Mouse (Mus musculus) cerebellum, postnatal 10 days (tissue): ENCODE measurements at regions not wholly inside any gene's neighbourhood (a gene's known extent, or its start where the extent isn't known, plus 50 kb on each side); places are given as distances from the start of the nearest gene placed in this dataset.

ENCODE experiments used
- DNase-seq, 2 experiments: peaks; one replicate each; pipeline ENCODE4 v3.0.0; 2021; ENCODE audit warnings: mixed read lengths in 2 of 2

GRCm38 (mm10) chr1:55890511-55891151, 484.9 kb downstream of the Plcl1 start:
- peak; percentile 77 to 82 for DNase-seq

GRCm38 (mm10) chr1:55891894-55892293, 486.2 kb downstream of the Plcl1 start:
- no peak for DNase-seq

- DNase-seq, result no peak
Observed at GRCm38 (mm10) chr1:55897572-55897971, 491.9 kb downstream of the Plcl1 start.

- DNase-seq, result peak; percentile 64 to 82
Observed at GRCm38 (mm10) chr1:55898031-55898430, 492.3 kb downstream of the Plcl1 start.

GRCm38 (mm10) chr1:55900033-55900432, 494.3 kb downstream of the Plcl1 start:
- no peak for DNase-seq

GRCm38 (mm10) chr1:55903177-55903576, 497.5 kb downstream of the Plcl1 start:
- no peak for DNase-seq

- no peak for DNase-seq
Observed at GRCm38 (mm10) chr1:55904571-55904970, 498.9 kb downstream of the Plcl1 start.

GRCm38 (mm10) chr1:55905232-55905631, 499.5 kb downstream of the Plcl1 start:
- no peak for DNase-seq

- no peak for DNase-seq
Observed at GRCm38 (mm10) chr1:55910024-55910423, 504.3 kb downstream of the Plcl1 start.

GRCm38 (mm10) chr1:55914284-55914683, 508.6 kb downstream of the Plcl1 start:
- no peak for DNase-seq

- no peak for DNase-seq
Observed at GRCm38 (mm10) chr1:55915940-55916339, 510.2 kb downstream of the Plcl1 start.

- DNase-seq, result no peak
Observed at GRCm38 (mm10) chr1:55919516-55919915, 513.8 kb downstream of the Plcl1 start.

GRCm38 (mm10) chr1:55946786-55947549, 541.2 kb downstream of the Plcl1 start:
- DNase-seq, result no peak

GRCm38 (mm10) chr1:55947618-55948283, 542.0 kb downstream of the Plcl1 start:
- DNase-seq, result no peak

- no peak for DNase-seq
Observed at GRCm38 (mm10) chr1:55949606-55950005, 543.9 kb downstream of the Plcl1 start.

- no peak for DNase-seq
Observed at GRCm38 (mm10) chr1:55957804-55958445, 552.2 kb downstream of the Plcl1 start.

- DNase-seq, result peak; percentile 87
Observed at GRCm38 (mm10) chr1:55960291-55960690, 554.6 kb downstream of the Plcl1 start.

GRCm38 (mm10) chr1:55963867-55964266, 558.1 kb downstream of the Plcl1 start:
- no peak for DNase-seq

- DNase-seq, result no peak
Observed at GRCm38 (mm10) chr1:55966273-55966672, 560.6 kb downstream of the Plcl1 start.

- no peak for DNase-seq
Observed at GRCm38 (mm10) chr1:55967869-55968268, 562.1 kb downstream of the Plcl1 start.

- no peak for DNase-seq
Observed at GRCm38 (mm10) chr1:55977796-55978195, 572.1 kb downstream of the Plcl1 start.

GRCm38 (mm10) chr1:55983522-55984066, 577.9 kb downstream of the Plcl1 start:
- peak; percentile 42 to 53 for DNase-seq

GRCm38 (mm10) chr1:55997074-55997473, 591.4 kb downstream of the Plcl1 start:
- DNase-seq, result no peak
